Mouse (Mus musculus) thymus, postnatal 36 days (tissue): Measurements from ENCODE around the gene Cbr4.

ENCODE experiments used
- DNase-seq, 2 experiments: peaks; one replicate each; pipeline ENCODE4 v3.0.0; 2022; ENCODE audit warnings: mixed read lengths in 2 of 2

Gene Cbr4

DNA sequence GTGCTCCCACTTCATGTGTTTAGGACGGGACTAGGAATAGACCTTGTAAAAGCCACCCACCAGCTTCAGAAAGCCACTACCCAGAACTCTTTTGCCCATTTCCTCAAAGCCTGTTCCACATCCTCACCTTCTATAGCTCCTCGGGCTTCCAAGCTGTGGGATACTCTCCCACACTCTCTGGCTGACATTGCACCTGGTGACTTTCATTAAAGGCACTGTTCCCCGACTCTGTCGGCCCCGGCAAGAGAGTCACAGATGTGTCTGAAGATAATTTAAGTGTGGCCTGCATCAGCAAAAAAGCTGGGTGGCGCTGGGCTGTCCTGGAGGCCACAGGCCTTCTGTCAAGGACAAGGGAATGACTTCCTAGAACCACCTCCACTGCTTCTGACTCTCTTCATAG is 64.7 kb downstream of the Cbr4 start:
- no peak for DNase-seq

DNA sequence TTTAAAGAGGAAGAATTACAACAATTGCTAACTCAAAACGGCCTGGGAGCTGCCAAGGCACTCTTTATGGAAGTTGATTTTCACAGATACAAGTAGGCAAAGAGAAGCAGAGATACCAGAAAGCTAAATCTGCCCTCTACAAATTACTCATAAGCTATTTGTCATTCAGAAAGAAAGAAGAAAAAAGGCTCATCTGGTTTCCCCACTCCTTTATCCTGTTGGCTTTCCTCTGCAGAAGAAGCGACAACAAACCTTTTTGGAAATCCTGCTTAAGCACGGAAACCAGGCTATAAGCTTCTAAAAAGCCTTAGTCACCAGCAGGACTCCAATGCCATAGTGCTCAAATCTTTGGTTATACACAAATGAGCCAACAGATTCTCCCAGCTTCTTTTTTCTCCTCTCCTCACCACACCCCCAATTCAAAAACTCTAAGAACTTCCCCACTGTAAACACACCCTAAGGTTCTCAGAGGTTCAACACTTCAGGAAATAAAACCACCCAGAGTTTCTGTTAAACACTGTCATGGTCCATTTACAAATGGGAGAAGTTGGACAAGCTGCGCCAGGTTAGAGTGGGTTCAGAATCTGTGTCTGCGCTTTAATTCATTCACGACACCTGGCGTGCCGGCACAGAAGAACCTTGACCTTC is 65.3 kb downstream of the Cbr4 start:
- DNase-seq, result no peak

DNA sequence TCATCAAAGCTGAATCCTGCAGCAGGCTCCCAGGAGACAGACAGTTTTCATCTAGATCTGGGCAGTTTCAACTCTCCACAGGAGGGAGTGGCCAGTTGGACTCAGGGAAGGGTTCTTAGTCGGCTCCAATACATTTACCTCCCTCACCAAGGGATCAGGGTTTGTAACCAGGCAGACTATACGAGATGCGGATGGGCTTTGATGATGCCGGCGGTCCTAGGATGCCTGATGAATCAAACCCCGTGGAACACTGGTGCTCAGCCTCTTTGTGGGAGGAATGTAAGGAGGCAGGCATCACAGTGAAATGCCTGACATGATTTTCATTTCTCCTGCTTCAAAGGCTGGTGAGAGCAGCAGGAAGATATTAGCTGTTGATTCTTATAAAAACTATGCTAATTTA is 67.8 kb downstream of the Cbr4 start:
- DNase-seq, result no peak

DNA sequence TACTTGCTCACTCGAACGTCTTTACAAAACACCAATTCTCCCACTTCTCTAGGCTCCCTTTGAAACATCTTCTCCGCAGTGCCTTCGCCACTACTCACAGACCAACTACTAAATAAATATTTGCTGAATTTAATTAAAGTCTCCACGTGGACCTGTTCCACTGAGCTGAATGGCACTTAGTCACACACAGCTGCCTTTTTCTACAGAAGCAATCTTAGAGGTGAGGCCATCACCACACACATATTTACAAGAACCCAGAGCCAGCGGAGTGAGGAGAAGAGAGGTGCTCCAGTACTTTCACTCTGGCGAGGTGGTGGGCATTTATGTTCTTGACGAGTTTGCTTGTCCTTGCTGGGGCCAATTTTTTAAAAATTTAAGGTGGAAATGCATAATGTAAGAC is 68.7 kb downstream of the Cbr4 start:
- DNase-seq, result no peak
